Mouse (Mus musculus): ENCODE measurements at regions not wholly inside any gene's neighbourhood (a gene's known extent, or its start where the extent isn't known, plus 50 kb on each side); places are given as distances from the start of the nearest gene placed in this dataset.

DNA sequence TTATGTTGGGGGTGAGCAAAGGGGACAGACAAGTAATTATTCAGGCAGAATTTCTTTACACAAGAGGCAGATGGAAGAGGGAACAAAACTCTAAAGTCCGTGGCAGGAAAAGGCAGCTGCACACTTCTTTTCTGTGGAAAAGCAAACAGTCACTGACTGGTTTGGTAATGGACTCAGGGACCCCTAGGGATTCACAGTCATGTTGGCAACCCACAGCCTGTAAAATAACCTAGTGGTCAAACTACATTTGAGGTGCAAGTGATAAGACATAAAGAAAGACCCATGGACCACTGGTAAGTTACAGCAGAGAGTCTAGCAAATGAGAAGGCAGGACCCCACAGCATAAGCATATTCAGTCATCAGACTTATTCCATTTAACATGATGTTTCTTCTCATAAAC lies 526.4 kb upstream of the Cited2 start:
- TF ChIP-seq GATA1 (IDR thresholded peaks at IDR 0.05; ENCODE audit: borderline replicate concordance, low read length), result no peak
- TF ChIP-seq FLI1 (IDR thresholded peaks at IDR 0.05; ENCODE audit: low read length), result no peak

All from megakaryocyte, embryonic 14.5 days (primary cell).